Mouse (Mus musculus) heart, adult 8-10 months (tissue): ENCODE results near the gene Ddx6. TPM values are rescaled to one million over a fixed set of nuclear protein-coding genes. Genes with fewer than 3 reads are reported as not detected.
"Not testable (repeated sequence)": the region's sequence is repeated elsewhere in the genome, so short reads cannot be mapped to it uniquely, and the experiment has no call there.

ENCODE experiments used
- DNase-seq: peaks from one replicate; pipeline ENCODE4 v3.0.0; 2022; ENCODE audit warnings: low spot score
- total RNA-seq, 4 experiments: library from RNA; stranded (reverse); gene quantifications; 2 replicates each; pipeline ENCODE4 v1.2.4; 2022

Ddx6 gene
- total RNA-seq: 10 to 100 TPM; 78.5 to 93.2 (median 88.8) TPM

- peak; percentile 74 for DNase-seq
Measured at GRCm38 (mm10) chr9:44604779-44605615, at the start of gene Ddx6. Ddx6 (plus strand) TSS chr9:44604892.

GRCm38 (mm10) chr9:44561597-44561996 lies 43.1 kb upstream of the Ddx6 start, which contains the start of gene Cxcr5:
Cxcr5 (minus strand) TSS chr9:44561877.
- no peak for DNase-seq

GRCm38 (mm10) chr9:44562936-44563335 lies 41.8 kb upstream of the Ddx6 start:
- DNase-seq: no peak

GRCm38 (mm10) chr9:44565367-44565766 lies 39.3 kb upstream of the Ddx6 start:
- no peak for DNase-seq

- peak; percentile 63 for DNase-seq
Measured at GRCm38 (mm10) chr9:44567338-44568082, 37.2 kb upstream of the Ddx6 start.

GRCm38 (mm10) chr9:44568083-44568455 lies 36.6 kb upstream of the Ddx6 start:
- no peak for DNase-seq

GRCm38 (mm10) chr9:44570939-44571382 lies 33.7 kb upstream of the Ddx6 start:
- no peak for DNase-seq

GRCm38 (mm10) chr9:44573306-44573705 lies 31.4 kb upstream of the Ddx6 start:
- no peak for DNase-seq

GRCm38 (mm10) chr9:44575095-44575494 lies 29.6 kb upstream of the Ddx6 start:
- DNase-seq: no peak

GRCm38 (mm10) chr9:44576046-44576445 lies 28.6 kb upstream of the Ddx6 start:
- DNase-seq: not testable (repeated sequence)

GRCm38 (mm10) chr9:44579392-44579791 lies 25.3 kb upstream of the Ddx6 start:
- DNase-seq: no peak

- no peak for DNase-seq
Measured at GRCm38 (mm10) chr9:44580085-44580484, 24.6 kb upstream of the Ddx6 start.

GRCm38 (mm10) chr9:44581423-44581822 lies 23.3 kb upstream of the Ddx6 start:
- no peak for DNase-seq

- no peak for DNase-seq
Measured at GRCm38 (mm10) chr9:44582390-44582789, 22.3 kb upstream of the Ddx6 start.

- DNase-seq: no peak
Measured at GRCm38 (mm10) chr9:44586640-44587261, 17.9 kb upstream of the Ddx6 start.

- DNase-seq: no peak
Measured at GRCm38 (mm10) chr9:44587262-44588160, 17.2 kb upstream of the Ddx6 start.

- DNase-seq: no peak
Measured at GRCm38 (mm10) chr9:44588605-44589004, 16.1 kb upstream of the Ddx6 start.

- no peak for DNase-seq
Measured at GRCm38 (mm10) chr9:44589095-44589494, 15.6 kb upstream of the Ddx6 start.

GRCm38 (mm10) chr9:44590969-44591368 lies 13.7 kb upstream of the Ddx6 start:
- no peak for DNase-seq

GRCm38 (mm10) chr9:44591595-44592188 lies 13.0 kb upstream of the Ddx6 start:
- no peak for DNase-seq

- no peak for DNase-seq
Measured at GRCm38 (mm10) chr9:44593221-44593620, 11.5 kb upstream of the Ddx6 start.
